Mouse (Mus musculus) small intestine, adult 2 months (tissue): ENCODE results near the gene Gm9573.

ENCODE experiments used
- CTCF ChIP-seq: fragments of 200-500 bp; IDR thresholded peaks from 2 replicates; pipeline ENCODE4 v1.5.1; 2012; ENCODE audit warnings: low read depth, mild to moderate bottlenecking, control low read depth, inconsistent platforms, low read length, moderate library complexity, mixed read lengths; ENCODE audit not compliant: insufficient replicate concordance, insufficient read length; ENCODE audit errors: extremely low read depth
- POLR2A ChIP-seq: fragments of 200-500 bp; IDR thresholded peaks from 2 replicates; pipeline ENCODE4 v1.6.1; 2012; ENCODE audit warnings: low read depth, mild to moderate bottlenecking, control low read depth, inconsistent platforms, low read length, moderate library complexity

GRCm38 (mm10) chr17:35591731-35592130 is 34.7 kb downstream of the Gm9573 start:
- TF ChIP-seq POLR2A (no peak), CTCF (no peak)
